Mouse (Mus musculus) MN1 (cell line): Measurements from ENCODE around the gene Ptms.
"Not testable (repeated sequence)": the region's sequence is repeated elsewhere in the genome, so short reads cannot be mapped to it uniquely, and the experiment has no call there.

Experiments used
- DNase-seq: peaks from one replicate; pipeline ENCODE4 v3.0.0-alpha.2; 2016; ENCODE audit warnings: low spot score

The Ptms gene

GRCm38 (mm10) chr6:124904161-124904981, 15.5 kb downstream of the Ptms start:
- DNase-seq = peak; percentile 86

GRCm38 (mm10) chr6:124903580-124904151, 16.2 kb downstream of the Ptms start:
- peak; percentile 93 for DNase-seq

DNA sequence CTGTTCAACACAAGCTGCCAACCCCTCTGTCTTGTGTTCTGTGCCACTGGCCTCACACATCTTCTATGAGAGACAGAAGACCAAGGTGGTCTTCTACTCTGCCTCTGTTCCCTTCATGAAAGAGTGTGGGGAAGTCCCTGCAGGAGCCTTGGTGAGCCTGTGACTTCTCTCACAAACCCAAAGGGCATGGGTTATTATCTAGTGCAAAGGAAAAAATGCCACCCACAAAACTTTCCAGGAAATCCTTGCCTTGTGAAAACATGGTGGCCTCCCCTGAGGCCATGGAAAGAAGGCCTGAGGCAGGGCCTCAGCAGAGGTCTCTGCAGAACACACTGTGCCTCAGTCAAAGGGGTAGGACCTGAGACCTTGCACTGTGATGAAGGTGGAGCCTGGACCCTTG, 18.1 kb downstream of the Ptms start:
- no peak for DNase-seq

GRCm38 (mm10) chr6:124900801-124901480, 19.0 kb downstream of the Ptms start:
- peak; percentile 72 for DNase-seq

DNA sequence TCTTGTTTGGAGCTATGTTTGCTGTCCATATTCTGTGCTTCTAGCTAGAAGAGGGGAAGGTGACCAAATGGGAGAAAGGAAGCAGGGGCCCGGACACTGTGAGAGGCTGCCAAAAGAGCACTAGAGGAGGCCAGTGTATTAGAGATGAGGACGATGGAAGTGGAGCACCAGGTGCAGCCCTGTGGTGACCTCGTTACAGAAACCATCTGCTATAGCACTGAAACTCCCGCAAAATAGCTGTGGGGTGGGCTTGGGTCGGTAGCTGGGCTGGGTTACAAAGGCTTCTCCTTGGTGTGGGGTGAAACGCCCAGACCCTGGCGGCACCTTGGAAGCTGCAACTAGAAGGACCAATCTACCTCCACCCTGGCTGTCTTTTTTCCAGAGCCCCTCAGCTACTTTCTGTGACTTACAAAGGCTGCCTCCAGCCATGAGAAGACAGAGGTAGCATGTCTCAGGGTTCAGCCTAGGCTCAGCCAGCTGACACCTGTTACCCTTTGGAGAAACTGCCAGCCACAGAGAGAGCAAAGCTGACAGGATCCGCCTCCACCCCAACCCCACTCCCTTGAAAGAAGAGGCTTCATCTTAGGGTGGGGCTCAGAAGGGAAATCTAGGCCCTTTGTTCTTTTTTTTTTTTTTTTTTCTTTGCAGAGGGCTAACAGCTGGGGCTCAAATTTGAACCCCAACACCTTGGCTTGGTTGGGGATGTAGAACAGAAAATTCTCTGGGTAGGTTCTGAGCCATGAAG, 19.7 kb downstream of the Ptms start:
- DNase-seq = no peak

DNA sequence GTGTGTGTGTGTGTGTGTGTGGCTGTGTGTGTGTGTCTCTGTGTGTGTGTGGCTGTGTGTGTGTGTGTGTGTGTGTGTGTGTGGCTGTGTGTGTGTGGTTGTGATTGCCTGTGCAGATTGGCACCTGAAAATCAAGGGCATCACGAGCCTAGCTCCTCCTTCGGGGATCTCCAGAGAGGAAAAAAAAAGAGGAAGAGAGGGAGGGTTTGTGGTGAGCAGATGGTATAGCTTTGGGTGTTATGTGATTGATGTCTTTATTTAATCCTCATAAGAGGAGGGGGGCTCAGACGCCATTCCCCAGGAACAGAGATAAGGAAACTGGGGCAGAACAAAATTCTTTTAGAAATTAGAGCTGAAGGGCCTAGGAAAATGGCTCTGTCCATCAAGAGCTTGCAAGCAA, 21.5 kb downstream of the Ptms start:
- DNase-seq = no peak

DNA sequence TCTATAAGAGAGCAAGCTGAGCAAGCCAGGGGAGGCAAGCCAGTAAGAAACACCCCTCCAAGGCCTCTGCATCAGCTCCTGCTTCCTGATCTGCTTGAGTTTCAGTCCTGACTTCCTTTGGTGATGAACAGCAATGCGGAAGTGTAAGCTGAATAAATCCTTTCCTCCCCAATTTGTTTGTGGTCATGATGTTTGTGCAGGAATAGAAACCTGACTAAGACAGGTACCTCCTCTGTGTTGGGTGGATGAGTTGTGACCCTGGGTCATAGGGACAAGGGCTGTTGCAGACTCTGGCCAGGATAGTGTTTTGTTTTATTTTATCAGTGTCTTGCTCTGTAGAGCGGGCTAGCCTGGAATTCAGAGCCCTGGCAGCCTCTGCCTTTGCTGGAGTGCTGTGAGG, 25.8 kb downstream of the Ptms start:
- DNase-seq = not testable (repeated sequence)

DNA sequence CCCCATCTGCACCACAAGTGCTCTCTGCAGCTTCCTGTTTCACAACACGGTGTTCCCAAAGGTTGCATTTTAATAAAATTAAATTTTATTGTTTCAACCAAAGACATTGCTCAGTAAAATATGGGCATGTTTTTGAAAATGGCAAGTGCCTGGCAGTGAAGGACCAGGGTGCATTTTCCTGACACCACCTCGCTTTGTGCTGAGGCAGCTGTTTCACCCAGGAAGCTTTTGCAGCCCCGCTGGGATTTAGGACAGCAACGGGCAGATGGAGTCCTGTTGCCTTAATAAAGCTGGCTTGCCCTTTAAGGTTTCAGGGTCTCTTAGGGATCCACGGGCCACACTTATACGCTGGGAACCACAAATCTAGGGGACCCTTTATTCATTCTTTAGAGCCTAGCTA, 28.9 kb downstream of the Ptms start:
- DNase-seq = no peak

DNA sequence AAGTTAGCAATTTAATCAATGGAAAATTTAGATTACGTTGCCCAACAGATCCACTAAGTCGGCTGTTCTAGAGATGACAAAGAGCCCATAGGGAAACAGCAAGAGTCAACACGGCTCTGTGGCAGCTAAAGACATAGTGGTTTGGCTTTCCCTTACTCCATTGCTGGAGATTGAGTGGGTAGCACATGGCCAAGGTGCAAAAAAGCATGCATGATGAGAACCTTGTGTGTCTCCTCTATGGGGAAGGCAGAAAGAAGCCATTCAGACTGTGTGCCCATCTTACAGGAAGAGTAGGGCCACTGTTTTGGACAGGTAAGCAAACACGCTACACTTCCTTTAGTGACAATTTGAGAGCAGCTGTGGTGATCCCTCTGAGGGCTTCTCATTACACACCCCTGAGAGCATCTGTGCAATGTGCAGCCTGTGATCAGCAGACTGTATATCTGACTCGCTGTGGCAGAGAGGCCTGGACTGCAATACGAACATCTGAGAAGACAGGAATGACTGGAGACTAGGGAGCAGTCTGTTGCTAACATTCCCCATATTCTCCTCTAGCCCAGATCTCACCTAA, 31.3 kb downstream of the Ptms start:
- DNase-seq = no peak

GRCm38 (mm10) chr6:124887986-124888385, 31.9 kb downstream of the Ptms start, which contains the start of gene Cd4:
TSS of gene Cd4 (minus strand) at chr6:124888221.
- no peak for DNase-seq

DNA sequence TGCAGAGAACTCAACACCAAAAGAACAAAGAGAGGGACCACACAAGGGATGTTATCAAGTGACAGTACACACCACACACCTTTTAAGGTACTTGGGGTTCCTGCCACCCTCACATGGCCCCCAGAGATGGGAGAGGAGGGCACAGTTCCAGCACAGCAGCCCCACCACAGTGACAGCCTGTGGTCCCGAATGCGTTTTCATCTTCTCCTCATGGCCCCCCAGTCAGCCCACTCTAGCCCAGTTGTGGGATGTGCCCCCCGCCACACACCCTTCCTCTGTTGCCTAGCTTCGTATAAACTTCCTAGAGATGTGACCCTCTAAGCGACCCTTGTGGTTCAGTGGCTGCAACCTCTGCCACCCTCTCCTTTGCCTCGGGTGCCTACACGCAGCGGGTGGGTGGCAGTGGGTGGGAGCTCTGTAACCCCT, 33.9 kb downstream of the Ptms start:
- no peak for DNase-seq

DNA sequence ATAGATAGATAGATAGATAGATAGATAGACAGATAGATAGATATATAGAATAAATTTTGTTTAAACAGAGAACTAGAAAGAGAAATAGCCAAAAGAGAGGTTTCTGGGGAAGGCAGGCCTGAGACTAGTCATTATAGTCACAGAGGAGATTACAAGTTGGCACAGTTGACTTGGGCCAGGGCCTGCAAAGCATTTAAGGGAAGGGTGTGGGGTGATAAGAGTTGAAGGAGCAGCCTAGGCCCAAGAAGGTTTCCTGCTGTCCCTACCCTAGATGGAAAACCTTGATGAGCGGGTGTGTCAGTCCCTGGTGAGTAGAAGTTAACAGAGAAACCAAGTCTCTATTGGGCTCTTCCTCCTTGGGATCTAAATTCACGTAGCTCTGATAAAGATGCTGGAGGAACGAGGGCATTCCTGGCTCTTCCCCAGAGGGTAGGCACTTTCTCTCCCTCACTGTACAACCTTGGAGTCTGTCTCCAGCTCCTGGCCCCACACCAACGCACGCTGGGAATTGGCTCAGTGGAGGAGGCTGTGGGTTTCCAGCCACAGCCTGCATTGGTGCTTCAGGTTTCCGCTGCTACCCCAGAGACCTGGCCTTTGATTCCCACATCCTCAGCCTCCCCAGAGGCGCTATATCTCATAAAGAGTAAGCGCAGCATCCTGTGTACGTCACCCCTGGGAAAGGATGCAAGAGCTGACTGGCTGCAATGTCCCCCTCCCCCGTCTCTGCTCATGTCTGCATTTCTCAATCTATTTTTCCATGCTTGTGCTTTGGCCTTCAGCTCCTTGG, 35.0 kb downstream of the Ptms start:
- DNase-seq = no peak

GRCm38 (mm10) chr6:124883351-124883750, 36.6 kb downstream of the Ptms start:
- no peak for DNase-seq

GRCm38 (mm10) chr6:124881821-124882220, 38.1 kb downstream of the Ptms start:
- DNase-seq = no peak

DNA sequence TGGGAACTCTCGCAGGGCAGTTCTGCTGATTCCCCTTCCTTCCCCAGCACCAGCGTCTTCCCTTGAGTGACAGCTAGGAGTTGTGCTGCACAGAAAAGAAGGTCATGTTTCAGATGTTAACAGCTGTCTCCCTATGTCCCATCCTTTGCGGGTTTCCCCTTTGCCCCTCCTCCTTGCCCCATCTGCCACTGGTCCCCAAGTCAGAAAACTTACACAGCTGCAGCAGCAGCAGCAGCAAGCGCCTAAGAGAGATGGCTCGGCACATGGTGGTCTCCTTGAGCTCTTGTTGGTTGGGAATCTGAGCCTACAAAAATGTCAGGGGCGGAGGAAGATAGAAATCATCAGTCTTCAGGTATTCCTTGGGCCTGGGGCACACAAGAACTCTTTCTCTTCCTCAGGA, 40.5 kb downstream of the Ptms start:
- no peak for DNase-seq

DNA sequence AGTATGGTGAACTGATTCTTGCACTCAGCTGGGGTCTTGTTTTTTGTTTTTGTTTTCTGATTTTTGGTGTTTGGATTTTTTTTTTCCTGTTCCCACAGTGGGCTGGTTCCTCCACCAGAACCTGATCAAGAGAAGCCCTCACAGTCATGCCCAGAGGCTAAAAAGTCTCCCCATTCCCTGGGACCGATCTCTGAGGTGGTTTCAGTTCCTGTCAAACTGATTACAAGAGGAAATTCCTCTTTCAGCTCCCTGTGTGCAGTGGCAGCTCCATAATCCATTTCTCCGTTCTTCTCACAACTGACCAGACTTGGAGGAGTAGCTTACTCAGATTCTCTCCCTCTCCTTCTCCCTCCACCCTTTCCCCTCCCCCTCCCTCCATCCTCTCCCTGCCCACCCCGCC, 45.6 kb downstream of the Ptms start:
- DNase-seq = no peak

- DNase-seq = no peak
These were observed 53.3 kb downstream of the Ptms start for GRCm38 (mm10) chr6:124866560-124866959.

GRCm38 (mm10) chr6:124865766-124866362, 54.0 kb downstream of the Ptms start:
- DNase-seq = no peak
